Mouse (Mus musculus): ENCODE results near the gene Acbd5.

- no peak for TF ChIP-seq CTCF (IDR thresholded peaks at IDR 0.05; ENCODE audit: borderline replicate concordance, insufficient read depth, low read length)
- no peak for TF ChIP-seq POLR2A (IDR thresholded peaks at IDR 0.05; ENCODE audit: low read depth, low read length)
Measured at GRCm38 (mm10) chr2:23102266-23102665, 34.3 kb downstream of the Acbd5 start.
